Mouse (Mus musculus) embryonic facial prominence, embryonic 14.5 days (tissue): Measurements from ENCODE around the gene Gbp9. TPM values are rescaled to one million over a fixed set of nuclear protein-coding genes. Genes with fewer than 3 reads are reported as not detected.
"Not testable (repeated sequence)": the region's sequence is repeated elsewhere in the genome, so short reads cannot be mapped to it uniquely, and the experiment has no call there.

Experiments
- ATAC-seq: fragments of 200-750 bp; cut with Nextera tagmentation; 2 replicates; pipeline ENCODE4 v1.8.0; 2017; ENCODE audit warnings: low read depth, moderate number of reproducible peaks, moderate TSS enrichment
- DNase-seq: peaks from one replicate; pipeline ENCODE4 v3.0.0-alpha.2; 2015; ENCODE audit warnings: low spot score
- H3K27ac ChIP-seq: fragments of 300-500 bp; sonication (generic); replicated peaks from 2 replicates; pipeline ENCODE4 v1.5.1; 2014; ENCODE audit warnings: low read depth, mild to moderate bottlenecking, low read length, moderate library complexity
- H3K27me3 ChIP-seq: fragments of 300-500 bp; sonication (generic); replicated peaks from 2 replicates; pipeline ENCODE4 v1.6.1; 2014; ENCODE audit warnings: low read length; ENCODE audit not compliant: control insufficient read depth, insufficient read depth
- H3K36me3 ChIP-seq: fragments of 300-500 bp; sonication (generic); 2 replicates; pipeline ENCODE4 v1.6.1; 2014; ENCODE audit warnings: low read length, mixed read lengths; ENCODE audit not compliant: control insufficient read depth, insufficient read depth
- H3K4me1 ChIP-seq: fragments of 300-500 bp; sonication (generic); 2 replicates; pipeline ENCODE4 v1.6.1; 2014; ENCODE audit warnings: antibody characterized with exemption, low read length; ENCODE audit not compliant: control insufficient read depth, insufficient read depth
- H3K4me2 ChIP-seq: fragments of 300-500 bp; sonication (generic); 2 replicates; pipeline ENCODE4 v1.6.1; 2014; ENCODE audit warnings: low read depth, mild to moderate bottlenecking, low read length, moderate library complexity, mixed read lengths
- H3K4me3 ChIP-seq: fragments of 300-500 bp; sonication (generic); 2 replicates; pipeline ENCODE4 v1.5.1; 2014; ENCODE audit warnings: low read depth, mild to moderate bottlenecking, low read length
- H3K9ac ChIP-seq: fragments of 300-500 bp; sonication (generic); 2 replicates; pipeline ENCODE4 v1.6.1; 2014; ENCODE audit warnings: low read depth, mild to moderate bottlenecking, low read length, moderate library complexity, mixed read lengths
- H3K9me3 ChIP-seq: fragments of 300-500 bp; sonication (generic); 2 replicates; pipeline ENCODE4 v1.6.1; 2016; ENCODE audit warnings: low read length; ENCODE audit not compliant: control insufficient read depth
- WGBS: fragments of 180-500 bp; shearing (Covaris S2); extraction: QIAGEN DNeasy Blood & Tissue Kit; methylation state at CpG from one replicate; pipeline ENCODE4 v1.1.7; 2014; 5-methylcytosine and 5-hydroxymethylcytosine counted together
- polyA plus RNA-seq: library from polyadenylated mRNA; unstranded; fragments of >200 nt; fragmentation: Nextera tagmentation; extraction: Ambion mirVana; gene quantifications from 2 replicates; pipeline ENCODE4 v1.2.1, GENCODE M21; 2014

Gbp9 gene
- polyA plus RNA-seq, 1 experiment from 2014 or later = 4.6 TPM

DNA sequence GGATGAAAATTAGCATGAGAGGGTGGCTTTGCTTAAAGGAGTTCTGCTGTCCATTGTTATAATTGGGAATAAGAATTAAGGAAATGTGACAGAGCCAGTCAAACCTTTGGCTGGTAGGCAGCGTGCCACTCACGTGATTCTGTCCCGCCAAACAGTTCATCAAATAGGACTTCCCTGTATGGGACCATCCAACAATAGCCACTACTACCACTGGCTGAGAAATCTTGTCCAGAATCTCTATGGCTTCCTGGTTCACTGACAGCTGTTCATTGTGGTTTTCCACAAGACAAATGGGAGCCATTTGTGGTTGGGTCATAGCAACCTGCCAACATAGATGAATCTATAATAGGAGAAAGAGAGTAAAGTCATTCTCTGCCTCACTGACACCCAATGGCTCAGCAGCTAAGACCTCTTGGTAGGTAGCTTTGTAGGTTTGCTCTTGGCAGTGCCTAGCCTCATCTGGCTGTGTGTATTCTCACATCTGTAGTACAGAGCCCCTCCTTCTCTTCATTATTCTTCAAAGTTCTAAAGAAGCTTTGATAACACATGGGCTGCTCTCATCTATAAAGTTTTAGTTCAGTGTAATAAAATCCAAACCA is 2.5 kb downstream of the Gbp9 start:
- 89% methylated on average over 3 of the region's 3 CpGs for WGBS
- not testable (repeated sequence) for H3K4me3 ChIP-seq, H3K36me3 ChIP-seq, H3K9ac ChIP-seq, H3K9me3 ChIP-seq, H3K27ac ChIP-seq, DNase-seq, H3K4me1 ChIP-seq, H3K27me3 ChIP-seq, H3K4me2 ChIP-seq, ATAC-seq

DNA sequence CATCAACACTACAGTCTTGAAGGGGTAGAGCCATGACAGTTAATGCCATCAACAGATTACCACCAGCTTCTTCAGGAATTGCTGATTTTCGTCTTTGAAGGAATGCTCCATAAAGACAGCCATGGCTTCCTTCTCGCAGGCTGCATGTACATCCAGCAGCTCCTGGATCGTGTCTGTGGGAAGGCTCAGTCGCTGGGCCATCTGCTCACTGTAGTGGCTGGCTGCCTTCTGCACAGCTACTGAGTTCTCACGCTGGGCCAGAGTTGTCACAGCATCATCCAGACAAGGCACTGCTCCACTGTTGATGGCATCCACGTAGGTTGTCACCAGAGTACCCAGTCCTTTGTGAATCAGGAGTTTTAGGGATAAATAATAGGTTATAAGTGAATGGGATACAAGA is 17.6 kb downstream of the Gbp9 start:
- not testable (repeated sequence) for H3K4me2 ChIP-seq, H3K36me3 ChIP-seq, ATAC-seq, H3K9ac ChIP-seq, H3K27ac ChIP-seq, H3K9me3 ChIP-seq, DNase-seq, H3K4me1 ChIP-seq, H3K27me3 ChIP-seq, H3K4me3 ChIP-seq
- 78% methylated on average over 6 of the region's 6 CpGs for WGBS

- no peak overlapping the region for H3K4me2 ChIP-seq
- H3K9ac ChIP-seq = no peak overlapping the region
- no peaks in the 10 kb centered on the region for H3K9me3 ChIP-seq
- ATAC-seq = no peak
- WGBS = 83% methylated on average over 2 of the region's 2 CpGs
- H3K4me3 ChIP-seq = no peak overlapping the region
- H3K27ac ChIP-seq = no peak overlapping the region
- no peak for DNase-seq
- H3K4me1 ChIP-seq = no peaks in the 10 kb centered on the region
- no peaks in the 10 kb centered on the region for H3K36me3 ChIP-seq
- H3K27me3 ChIP-seq = no peaks in the 10 kb centered on the region
These were observed 23.6 kb downstream of the Gbp9 start for GRCm38 (mm10) chr5:105115740-105116139.

GRCm38 (mm10) chr5:105114696-105115095 is 24.6 kb downstream of the Gbp9 start:
- no peaks in the 10 kb centered on the region for H3K36me3 ChIP-seq
- no peak overlapping the region for H3K4me2 ChIP-seq
- H3K9me3 ChIP-seq = no peaks in the 10 kb centered on the region
- no peaks in the 10 kb centered on the region for H3K4me1 ChIP-seq
- H3K9ac ChIP-seq = no peak overlapping the region
- H3K27me3 ChIP-seq = no peaks in the 10 kb centered on the region
- no peak overlapping the region for H3K4me3 ChIP-seq
- no peak overlapping the region for H3K27ac ChIP-seq
- DNase-seq (no peak), ATAC-seq (no peak)
- 93% methylated on average over 2 of the region's 2 CpGs for WGBS

GRCm38 (mm10) chr5:105113656-105114055 is 25.7 kb downstream of the Gbp9 start:
- H3K9ac ChIP-seq = no peak overlapping the region
- no peaks in the 10 kb centered on the region for H3K27me3 ChIP-seq
- ATAC-seq (no peak), DNase-seq (no peak)
- H3K4me2 ChIP-seq = no peak overlapping the region
- no peaks in the 10 kb centered on the region for H3K9me3 ChIP-seq
- 91% methylated on average over 5 of the region's 5 CpGs for WGBS
- no peaks in the 10 kb centered on the region for H3K4me1 ChIP-seq
- no peak overlapping the region for H3K27ac ChIP-seq
- no peaks in the 10 kb centered on the region for H3K36me3 ChIP-seq
- no peak overlapping the region for H3K4me3 ChIP-seq

DNA sequence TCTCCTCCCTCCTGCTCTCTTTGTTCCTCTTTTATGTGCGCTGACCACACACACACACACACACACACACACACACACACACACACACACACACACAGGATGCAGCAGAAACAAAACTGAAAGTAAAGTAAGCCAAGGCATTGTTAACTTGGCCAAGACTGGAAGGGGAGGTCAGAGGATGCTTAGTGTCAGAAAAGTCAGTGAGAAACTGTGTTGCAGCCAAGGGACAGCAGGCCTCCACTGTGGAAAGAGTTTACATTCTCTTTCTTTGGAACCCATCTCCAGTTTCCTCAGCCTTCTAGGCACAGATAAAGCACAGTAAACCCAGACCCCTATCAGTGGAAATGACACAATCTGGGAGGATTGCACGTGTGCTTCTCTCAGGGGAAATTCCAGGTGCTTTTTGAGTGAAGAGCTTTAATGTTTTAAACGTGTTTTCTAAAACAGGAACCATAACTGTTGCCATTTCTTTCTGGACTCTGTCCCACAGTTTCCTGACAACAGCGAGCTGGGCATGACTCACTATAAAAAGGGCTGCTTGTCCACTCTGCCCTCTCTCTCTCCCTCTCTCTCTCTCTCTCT is 29.0 kb downstream of the Gbp9 start:
- not testable (repeated sequence) for H3K9me3 ChIP-seq, H3K27ac ChIP-seq, H3K9ac ChIP-seq, H3K4me3 ChIP-seq, H3K36me3 ChIP-seq, H3K4me2 ChIP-seq, H3K4me1 ChIP-seq, H3K27me3 ChIP-seq
- ATAC-seq (peak; percentile 57; the same call in 1 of the 2 replicates), DNase-seq (peak; percentile 12)
- 7% methylated on average over 4 of the region's 4 CpGs for WGBS

DNA sequence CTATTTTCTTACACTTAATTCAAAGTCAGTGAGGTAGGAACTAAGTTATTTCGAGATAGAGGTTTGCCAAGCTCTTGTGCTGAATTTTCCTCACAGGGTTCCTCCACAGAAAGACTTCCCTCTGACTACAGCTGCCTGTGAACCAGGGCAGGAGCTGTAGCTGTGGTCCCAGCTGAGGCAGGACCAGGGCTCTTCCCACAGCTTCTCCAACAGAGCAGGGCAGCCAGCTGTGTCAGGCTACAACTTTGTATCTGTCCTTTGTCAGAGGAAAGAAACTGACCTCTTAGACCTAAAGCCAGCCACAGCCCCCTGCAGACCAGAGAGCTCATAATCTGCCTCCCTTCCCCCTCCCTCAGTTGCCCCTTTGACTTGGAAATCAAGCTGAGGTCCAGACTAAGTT is 29.6 kb downstream of the Gbp9 start:
- ATAC-seq = not testable (repeated sequence)

DNA sequence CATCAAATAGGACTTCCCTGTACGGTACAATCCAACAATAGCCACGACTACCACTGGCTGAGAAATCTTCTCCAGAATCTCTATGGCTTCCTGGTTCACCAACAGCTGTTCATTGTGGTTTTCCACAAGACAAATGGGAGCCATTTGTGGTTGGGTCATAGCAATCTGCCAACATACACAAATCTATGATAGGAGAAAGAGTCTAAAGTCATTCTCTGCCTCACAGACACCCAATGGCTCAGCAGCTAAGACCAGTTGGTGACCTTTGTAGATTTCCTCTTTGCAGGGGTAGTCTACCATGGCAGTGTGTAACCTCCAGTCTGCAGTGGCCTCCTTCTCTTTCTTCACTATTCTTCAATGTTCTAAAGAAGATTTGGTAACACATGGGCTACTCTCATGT is 33.6 kb downstream of the Gbp9 start:
- ATAC-seq = not testable (repeated sequence)
- 72% methylated on average over 2 of the region's 2 CpGs for WGBS

More for the DNA sequence above, 29.6 kb downstream of the Gbp9 start:
- H3K36me3 ChIP-seq, H3K4me2 ChIP-seq, H3K4me3 ChIP-seq, H3K27ac ChIP-seq, H3K9me3 ChIP-seq, H3K27me3 ChIP-seq, H3K9ac ChIP-seq, H3K4me1 ChIP-seq: not testable (repeated sequence)
- DNase-seq = peak; percentile 2
- WGBS = 22% methylated on average over 1 of the region's 1 CpGs

GRCm38 (mm10) chr5:105081900-105082299 is 57.4 kb downstream of the Gbp9 start:
- Histone ChIP-seq H3K9ac (no peak overlapping the region), H3K4me3 (no peak overlapping the region), H3K27ac (no peak overlapping the region), H3K4me2 (no peak overlapping the region), H3K27me3 (no peaks in the 10 kb centered on the region), H3K36me3 (no peaks in the 10 kb centered on the region), H3K4me1 (no peaks in the 10 kb centered on the region), H3K9me3 (0 out of 2 replicates have a peak, but pooled peaks cover 9% of the 10 kb centered on the region)
- ATAC-seq (no peak), DNase-seq (no peak)

More for the DNA sequence above, 33.6 kb downstream of the Gbp9 start:
- H3K4me2 ChIP-seq, DNase-seq, H3K36me3 ChIP-seq, H3K4me1 ChIP-seq, H3K9ac ChIP-seq, H3K27ac ChIP-seq, H3K27me3 ChIP-seq, H3K4me3 ChIP-seq, H3K9me3 ChIP-seq: not testable (repeated sequence)
